Mouse (Mus musculus): ENCODE measurements around the gene Flywch1. TPM values are rescaled to one million over a fixed set of nuclear protein-coding genes. Genes with fewer than 3 reads are reported as not detected.

Flywch1 gene
- total RNA-seq (2014; fragmentation: Nextera tagmentation) (10.3 and 17.5 TPM in 2 replicates), total RNA-seq (2017) (15.2 and 22.4 TPM in 2 replicates)

DNA sequence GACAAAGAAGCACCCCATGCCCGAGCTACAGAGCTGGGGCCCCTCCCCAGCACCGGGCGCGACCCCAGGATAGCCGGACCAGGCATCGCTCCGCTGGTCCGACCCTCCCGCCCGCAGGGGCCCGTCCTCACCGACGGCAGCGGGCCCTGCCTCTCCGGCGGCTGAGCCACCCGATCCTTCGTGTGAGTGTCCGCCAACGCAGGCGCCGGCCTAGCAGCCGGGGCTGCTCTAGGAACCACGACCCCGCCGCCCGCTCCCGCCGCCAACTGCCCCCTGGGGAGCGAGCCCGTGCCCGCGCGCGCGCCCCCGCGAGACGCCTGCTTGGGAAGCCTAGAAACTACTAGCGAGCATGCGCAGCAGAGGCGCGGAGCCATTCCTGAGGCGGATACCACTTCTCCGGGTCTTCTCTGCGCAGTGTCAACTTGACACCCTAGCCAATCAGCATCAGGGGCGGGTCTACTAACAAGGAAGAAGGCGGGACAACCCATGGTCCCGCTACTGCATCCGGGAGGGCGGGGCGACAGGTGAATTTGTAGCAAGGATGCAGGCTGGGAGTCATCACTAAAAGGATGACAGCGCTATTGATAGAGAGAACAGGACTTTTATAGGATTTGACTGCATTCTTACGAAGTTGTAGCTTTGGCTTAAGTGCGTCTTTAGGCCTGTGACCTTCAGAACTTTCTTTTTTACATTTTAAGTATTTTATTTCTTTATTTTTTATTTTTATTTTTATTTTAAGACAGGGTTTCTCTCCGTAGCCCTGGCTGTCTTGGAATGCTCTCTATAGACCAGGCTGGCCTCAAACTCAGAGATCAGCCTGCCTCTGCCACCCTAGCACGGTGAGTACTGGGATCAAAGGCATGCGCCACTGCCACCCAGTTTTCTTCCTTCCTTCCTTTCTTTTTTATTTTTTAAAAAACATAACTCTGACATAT lies at the start of gene Flywch1:
Gene Flywch1 (minus strand): TSS at position 319 of the 935 bp plus-strand sequence.
- peak; percentile 97 for ATAC-seq (replicated peaks; ENCODE audit: poor library complexity, severe bottlenecking)

- ATAC-seq (replicated peaks; ENCODE audit: poor library complexity, severe bottlenecking) = no peak
These were observed 49.3 kb upstream of the Flywch1 start for GRCm38 (mm10) chr17:23820731-23821130.

DNA sequence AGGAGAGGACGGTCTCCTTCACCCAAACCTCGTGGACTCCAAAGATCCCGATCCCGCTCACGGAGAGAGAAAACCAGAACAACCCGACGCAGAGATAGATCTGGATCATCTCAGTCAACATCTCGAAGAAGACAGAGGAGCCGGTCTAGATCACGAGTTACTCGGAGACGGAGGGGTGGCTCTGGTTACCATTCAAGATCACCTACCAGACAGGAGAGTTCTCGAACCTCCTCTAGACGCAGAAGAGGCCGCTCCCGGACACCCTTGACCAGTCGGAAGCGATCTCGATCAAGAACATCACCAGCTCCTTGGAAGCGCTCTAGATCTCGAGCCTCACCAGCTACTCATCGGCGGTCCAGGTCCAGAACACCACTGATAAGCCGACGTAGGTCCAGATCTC lies 47.8 kb upstream of the Flywch1 start:
- ATAC-seq (replicated peaks; ENCODE audit: poor library complexity, severe bottlenecking) = no peak

- no peak for ATAC-seq (replicated peaks; ENCODE audit: poor library complexity, severe bottlenecking)
These were observed 47.2 kb upstream of the Flywch1 start for GRCm38 (mm10) chr17:23818579-23818978.

DNA sequence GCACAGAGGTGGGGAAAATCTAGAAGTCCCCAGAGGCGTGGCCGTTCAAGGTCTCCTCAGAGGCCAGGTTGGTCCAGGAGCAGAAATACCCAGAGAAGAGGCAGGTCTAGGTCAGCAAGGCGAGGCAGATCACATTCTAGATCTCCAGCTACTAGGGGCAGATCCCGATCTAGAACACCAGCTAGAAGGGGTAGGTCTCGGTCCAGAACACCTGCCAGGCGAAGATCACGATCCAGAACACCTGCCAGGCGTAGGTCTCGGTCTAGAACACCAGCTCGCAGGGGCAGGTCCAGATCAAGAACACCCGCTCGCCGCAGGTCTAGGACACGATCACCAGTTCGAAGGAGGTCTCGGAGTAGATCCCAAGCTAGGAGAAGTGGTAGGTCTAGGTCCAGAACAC lies 44.2 kb upstream of the Flywch1 start:
- ATAC-seq (replicated peaks; ENCODE audit: poor library complexity, severe bottlenecking) = no peak

DNA sequence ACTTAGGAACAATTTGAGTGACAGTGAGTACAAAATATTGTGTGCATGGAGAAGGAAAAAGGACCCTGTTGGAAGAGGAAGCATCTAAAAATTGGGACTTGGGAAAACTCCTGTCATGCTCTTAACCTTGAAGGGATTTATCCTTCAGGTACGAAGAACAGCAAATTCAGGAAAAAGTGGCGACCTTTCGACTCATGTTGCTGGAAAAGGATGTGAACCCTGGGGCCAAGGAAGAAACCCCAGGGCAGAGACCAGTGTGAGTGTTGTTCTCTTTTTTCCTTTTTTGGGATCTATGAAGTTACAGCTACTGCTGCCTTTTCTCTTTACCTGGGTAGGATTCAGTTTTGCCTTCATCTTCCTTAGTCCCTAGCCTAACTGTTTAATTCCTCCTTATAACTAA lies 36.5 kb upstream of the Flywch1 start:
- ATAC-seq (replicated peaks; ENCODE audit: poor library complexity, severe bottlenecking) = no peak

DNA sequence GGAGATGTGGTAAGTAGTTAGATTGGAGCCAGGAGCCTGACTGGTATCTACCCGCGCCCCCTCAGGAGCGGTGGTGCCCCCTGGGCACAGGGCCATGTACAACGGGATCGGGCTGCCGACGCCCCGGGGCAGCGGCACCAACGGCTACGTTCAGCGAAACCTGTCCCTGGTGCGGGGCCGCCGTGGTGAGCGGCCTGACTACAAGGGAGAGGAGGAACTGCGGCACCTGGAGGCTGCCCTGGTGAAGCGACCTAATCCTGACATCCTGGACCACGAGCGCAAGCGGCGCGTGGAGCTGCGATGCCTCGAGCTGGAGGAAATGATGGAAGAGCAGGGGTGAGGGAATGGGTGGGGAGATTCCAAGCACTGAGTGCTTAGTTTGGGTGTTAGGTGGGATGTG lies 35.5 kb upstream of the Flywch1 start:
- 0 out of 2 replicates have a peak, but pooled peaks have one; percentile 5 for ATAC-seq (replicated peaks; ENCODE audit: poor library complexity, severe bottlenecking)

DNA sequence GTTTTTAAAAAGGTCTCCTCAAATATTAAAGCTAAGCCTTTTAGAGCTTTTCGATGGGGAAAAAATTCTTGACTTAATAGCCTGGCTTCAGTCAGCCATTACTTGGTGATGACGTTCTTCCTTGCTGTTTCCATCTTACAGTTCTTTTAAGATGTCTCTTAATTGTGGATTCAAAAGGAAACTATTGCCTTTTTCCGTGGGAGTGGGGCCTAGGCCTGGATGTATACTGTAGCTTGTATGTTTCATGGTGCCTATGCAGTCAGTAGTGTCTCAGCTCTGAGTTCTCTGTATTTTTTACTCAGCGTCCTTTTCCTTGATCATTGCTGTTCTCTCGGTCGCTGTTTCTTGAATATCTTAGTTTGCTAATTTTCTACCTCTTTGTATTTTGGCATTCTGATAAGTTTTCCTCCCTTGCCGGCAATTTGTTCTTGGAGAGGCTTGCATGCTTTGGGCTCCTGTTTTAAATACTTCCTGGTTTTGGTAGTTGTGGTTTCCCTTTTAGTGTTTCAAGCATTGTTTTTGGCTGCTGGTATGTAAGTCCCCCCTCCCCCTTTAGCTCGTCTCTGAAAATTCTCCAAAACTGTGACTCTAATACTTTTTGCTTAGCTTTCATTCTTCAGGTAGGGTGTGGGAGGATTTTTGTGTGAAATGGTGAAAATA lies 33.2 kb upstream of the Flywch1 start:
- ATAC-seq (replicated peaks; ENCODE audit: poor library complexity, severe bottlenecking) = no peak

- ATAC-seq (replicated peaks; ENCODE audit: poor library complexity, severe bottlenecking) = peak; percentile 31
These were observed 32.1 kb upstream of the Flywch1 start for GRCm38 (mm10) chr17:23803366-23804041.

DNA sequence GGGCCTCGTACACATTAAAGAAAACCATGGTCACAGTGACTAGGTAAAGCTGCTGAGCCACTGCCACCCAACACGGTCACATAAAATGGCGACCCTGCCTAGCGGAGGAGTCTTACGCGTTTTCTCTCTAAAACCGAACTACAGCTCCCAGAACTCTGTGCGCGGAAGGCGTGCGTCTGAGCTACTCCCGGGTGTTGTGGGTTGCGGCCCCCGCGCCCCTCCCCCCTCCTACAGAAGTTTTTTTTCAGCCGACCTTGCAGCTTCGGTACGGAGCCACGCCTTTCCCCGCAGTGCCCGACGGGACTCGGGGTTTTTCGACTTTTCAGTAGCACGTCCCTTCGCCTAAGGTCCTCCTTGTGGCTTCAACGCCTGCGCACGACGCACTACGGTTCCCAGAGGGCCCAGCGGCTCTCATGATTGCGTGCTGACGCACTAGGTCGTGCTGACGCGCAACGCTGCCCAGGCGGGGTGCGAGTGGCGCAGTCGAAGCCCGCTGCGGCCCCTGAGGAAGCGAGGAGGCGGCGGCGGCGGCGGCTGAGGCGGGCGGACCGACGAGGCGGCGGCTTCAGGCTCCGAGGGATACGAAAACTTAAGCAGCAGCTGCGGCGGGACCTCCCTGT lies 31.5 kb upstream of the Flywch1 start:
- peak; percentile 89 for ATAC-seq (replicated peaks; ENCODE audit: poor library complexity, severe bottlenecking)

- ATAC-seq (replicated peaks; ENCODE audit: poor library complexity, severe bottlenecking) = no peak
These were observed 30.2 kb upstream of the Flywch1 start for GRCm38 (mm10) chr17:23801627-23802026.

DNA sequence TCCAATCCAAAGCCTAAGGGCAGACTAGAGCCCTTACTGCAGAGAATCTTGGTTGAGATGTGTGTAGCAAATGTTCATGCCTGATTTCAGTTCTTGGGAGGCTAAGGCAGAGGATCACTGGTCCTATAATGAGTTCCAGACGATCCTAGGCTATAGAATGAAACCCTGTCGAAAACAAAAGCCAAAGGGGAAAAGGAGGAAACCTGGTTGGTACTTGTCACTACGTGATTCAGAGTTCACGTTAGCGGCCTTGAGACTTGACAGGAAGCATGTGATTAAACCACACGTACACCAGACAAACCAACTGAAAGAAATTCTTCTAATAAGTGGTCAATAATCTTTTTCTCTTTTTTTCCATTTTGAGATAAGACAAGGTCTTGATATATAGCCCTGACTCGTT lies 25.9 kb upstream of the Flywch1 start:
- peak; percentile 35; the same call in 1 of the 2 replicates for ATAC-seq (replicated peaks; ENCODE audit: poor library complexity, severe bottlenecking)

DNA sequence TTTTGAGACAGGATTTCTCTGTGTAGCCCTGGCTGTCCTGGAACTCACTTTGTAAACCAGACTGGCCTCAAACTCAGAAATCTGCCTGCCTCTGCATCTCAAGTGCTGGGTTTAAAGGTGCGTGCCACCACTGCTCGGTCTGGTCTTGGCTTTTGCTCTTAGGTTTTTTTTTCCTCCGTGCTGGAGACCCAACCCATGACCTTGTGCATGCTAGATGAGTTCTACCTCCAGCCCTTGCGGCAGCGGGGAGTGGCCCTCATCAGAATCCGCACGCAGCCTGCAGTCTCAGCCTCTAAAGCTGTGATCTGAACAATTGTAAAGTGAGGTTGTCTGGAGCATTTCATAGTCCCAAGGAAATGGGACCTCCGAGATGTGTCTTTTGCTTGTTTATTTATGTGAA lies 23.9 kb upstream of the Flywch1 start:
- no peak for ATAC-seq (replicated peaks; ENCODE audit: poor library complexity, severe bottlenecking)

DNA sequence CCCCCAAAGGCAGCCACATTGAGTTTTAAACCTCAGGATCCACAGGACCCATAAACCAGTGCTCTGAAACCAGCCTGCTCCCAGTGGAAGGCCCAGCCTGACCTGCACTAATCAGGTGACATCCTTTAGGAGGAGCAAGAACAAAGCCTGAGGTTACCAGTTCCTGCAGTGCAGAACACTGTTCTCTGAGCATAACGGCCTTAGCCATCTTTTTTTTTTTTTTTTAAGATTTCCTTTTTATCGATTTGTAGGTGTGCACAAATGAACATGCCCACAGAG lies 19.6 kb upstream of the Flywch1 start:
- 0 out of 2 replicates have a peak, but pooled peaks have one; percentile 8 for ATAC-seq (replicated peaks; ENCODE audit: poor library complexity, severe bottlenecking)

- peak; percentile 68 for ATAC-seq (replicated peaks; ENCODE audit: poor library complexity, severe bottlenecking)
These were observed 19.1 kb upstream of the Flywch1 start, which contains the start of gene Srrm2 for GRCm38 (mm10) chr17:23790269-23791078. Gene Srrm2 (plus strand): TSS chr17:23790532.

GRCm38 (mm10) chr17:23789749-23790268 lies 18.4 kb upstream of the Flywch1 start:
- ATAC-seq (replicated peaks; ENCODE audit: poor library complexity, severe bottlenecking) = no peak

DNA sequence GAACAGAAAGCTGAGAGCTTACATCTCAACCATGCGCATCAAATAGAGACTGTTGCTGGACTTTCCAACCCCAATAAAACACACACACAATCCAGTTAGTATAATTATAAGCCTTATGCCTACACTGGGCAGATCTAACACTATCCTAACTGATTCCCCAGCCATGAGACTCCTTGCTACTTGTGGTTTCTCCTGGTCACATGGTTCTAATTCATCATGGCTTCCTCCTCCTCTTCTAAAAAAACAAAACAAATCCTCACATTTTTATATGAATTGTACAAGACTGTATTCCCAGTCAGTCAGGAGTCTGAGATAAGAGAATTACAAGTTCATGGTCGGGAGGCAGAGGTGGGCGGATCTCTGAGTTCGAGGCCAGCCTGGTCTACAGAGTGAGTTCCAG lies 17.6 kb upstream of the Flywch1 start:
- no peak for ATAC-seq (replicated peaks; ENCODE audit: poor library complexity, severe bottlenecking)

DNA sequence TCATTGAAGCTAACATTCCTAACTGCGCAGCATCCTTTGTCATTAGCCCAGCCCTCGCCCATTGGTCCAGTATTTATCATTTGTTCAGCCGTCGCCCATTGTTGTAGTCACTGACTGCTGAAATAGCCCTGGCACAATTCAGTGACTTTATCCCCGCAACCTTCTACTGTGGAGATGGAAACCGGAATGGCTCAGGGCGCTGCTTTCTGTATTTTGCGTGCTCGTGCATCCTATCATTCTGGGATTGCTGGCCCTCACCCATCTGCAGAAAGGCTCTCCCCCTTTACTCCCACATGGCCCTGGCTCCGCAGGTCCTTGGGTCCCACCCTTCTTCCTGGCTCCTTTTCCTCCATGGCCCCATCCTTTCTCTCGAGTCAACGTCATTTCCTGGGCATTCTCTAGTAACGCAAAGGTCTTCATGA lies 15.1 kb upstream of the Flywch1 start:
- no peak for ATAC-seq (replicated peaks; ENCODE audit: poor library complexity, severe bottlenecking)

All from granulocyte monocyte progenitor cell, adult 5-6 weeks (primary cell).